Mouse (Mus musculus): ENCODE results near the gene Onecut1.

Gene Onecut1

DNA sequence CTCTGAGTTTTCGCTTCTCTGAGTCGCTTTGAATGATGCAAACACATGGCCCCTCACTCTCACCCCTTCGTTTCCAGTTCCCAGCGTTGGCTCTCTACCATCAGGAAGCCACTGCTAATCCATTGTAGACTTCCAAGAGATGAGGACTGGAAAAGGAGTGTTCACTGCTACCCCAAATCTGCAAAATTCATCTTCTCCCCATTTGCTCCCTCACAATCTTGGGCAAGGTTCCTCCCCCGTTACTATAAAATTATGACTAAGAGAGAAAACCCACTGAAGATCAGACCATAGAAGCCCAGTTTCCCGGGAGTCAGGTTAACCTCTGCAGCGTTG is 4.2 kb upstream of the Onecut1 start:
- in situ Hi-C loops (cut with MboI; ENCODE audit: unreplicated experiment in 2 of 2), result loop anchor here (25.0 kb wide), 2 partner anchors 1295 to 1695 kb away; no protein-coding TSS in a partner anchor

DNA sequence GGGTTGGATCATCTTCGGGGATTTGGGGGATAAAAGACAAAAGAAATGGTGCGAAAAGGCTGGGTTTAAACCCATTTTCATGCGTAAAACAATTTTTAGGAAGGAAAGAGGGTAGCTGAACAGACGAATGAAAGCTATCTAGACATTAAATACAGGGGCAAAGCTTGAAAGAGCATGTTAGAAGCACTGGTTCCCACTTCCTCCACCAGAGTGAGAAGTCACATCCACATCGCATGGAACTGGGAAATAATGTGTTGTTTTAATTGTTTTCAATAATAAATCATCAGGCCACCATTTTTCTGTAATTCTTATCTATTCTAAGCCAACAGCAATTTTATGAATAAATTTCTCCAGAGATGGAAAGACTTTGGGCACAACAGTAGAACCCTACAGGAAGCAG is 3.6 kb upstream of the Onecut1 start:
- in situ Hi-C loops (cut with MboI; ENCODE audit: unreplicated experiment in 2 of 2), result loop anchor here (25.0 kb wide), 2 partner anchors 1296 to 1696 kb away; no protein-coding TSS in a partner anchor

DNA sequence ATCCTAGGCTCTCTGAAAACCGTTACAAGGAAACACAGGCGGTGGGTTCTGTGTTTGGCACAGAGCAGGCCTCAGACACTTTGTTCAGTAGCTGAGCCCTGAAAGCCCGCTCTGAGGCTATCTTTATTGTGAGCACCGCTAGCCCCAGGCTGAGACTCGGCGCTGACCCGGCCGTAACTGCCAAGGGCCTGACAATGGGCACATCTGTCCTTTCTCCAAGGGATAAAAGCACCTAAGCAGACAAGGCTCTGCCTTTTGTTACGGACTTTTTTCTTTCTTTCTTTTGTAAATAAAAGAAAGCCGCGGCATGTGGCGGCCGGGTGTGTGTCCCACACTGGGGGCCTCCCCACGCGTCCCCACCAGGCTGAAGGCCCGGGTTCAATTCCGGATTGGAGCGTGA is 1.3 kb upstream of the Onecut1 start:
- in situ Hi-C loops (cut with MboI; ENCODE audit: unreplicated experiment in 2 of 2), result loop anchor here (25.0 kb wide), 2 partner anchors 1298 to 1698 kb away; no protein-coding TSS in a partner anchor

DNA sequence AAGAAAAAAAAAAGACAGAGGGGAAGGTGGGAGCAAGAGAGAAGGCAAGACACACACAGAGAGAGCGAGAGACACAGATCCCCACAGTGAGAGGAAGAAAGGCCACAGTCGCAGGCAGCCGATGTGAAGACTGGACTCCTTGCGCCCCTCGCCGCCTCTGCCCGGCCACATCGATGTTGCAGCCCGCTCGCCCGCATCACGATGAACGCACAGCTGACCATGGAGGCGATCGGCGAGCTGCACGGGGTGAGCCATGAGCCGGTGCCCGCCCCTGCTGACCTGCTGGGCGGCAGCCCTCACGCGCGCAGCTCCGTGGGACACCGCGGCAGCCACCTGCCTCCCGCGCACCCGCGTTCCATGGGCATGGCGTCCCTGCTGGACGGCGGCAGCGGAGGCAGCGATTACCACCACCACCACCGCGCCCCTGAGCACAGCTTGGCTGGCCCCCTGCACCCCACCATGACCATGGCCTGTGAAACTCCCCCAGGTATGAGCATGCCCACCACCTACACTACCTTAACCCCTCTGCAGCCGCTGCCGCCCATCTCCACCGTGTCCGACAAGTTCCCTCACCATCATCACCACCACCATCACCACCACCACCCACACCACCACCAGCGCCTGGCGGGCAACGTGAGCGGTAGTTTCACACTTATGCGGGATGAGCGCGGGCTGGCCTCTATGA is 517 bp downstream of the Onecut1 start:
- in situ Hi-C loops (cut with MboI; ENCODE audit: unreplicated experiment in 2 of 2), result loop anchor here (25.0 kb wide), 2 partner anchors 1300 to 1700 kb away; no protein-coding TSS in a partner anchor

DNA sequence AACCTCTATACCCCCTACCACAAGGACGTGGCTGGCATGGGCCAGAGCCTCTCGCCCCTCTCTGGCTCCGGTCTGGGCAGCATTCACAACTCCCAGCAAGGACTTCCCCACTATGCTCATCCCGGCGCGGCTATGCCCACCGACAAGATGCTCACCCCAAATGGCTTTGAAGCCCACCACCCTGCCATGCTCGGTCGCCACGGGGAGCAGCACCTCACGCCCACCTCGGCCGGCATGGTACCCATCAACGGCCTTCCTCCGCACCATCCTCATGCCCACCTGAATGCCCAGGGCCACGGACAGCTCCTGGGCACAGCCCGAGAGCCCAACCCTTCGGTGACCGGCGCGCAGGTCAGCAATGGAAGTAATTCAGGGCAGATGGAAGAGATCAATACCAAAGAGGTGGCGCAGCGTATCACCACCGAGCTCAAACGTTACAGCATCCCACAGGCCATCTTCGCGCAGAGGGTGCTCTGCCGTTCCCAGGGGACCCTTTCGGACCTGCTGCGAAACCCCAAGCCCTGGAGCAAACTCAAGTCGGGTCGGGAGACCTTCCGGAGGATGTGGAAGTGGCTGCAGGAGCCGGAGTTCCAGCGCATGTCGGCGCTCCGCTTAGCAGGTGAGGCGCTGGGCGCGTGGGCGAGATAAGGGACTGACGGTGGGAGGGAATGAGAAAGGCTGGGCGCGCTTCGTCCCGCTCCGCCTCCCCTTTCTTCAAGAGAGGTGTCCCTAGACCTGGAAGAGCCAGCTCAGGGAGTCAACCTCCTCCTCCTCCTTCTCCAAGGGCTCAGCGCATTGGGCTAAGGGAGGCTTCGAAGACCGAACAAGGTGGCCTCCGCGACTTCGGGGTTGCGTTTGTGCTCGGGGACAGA is 1.3 kb downstream of the Onecut1 start:
- in situ Hi-C loops (cut with MboI; ENCODE audit: unreplicated experiment in 2 of 2), result loop anchor here (25.0 kb wide), 2 partner anchors 1301 to 1701 kb away; no protein-coding TSS in a partner anchor

DNA sequence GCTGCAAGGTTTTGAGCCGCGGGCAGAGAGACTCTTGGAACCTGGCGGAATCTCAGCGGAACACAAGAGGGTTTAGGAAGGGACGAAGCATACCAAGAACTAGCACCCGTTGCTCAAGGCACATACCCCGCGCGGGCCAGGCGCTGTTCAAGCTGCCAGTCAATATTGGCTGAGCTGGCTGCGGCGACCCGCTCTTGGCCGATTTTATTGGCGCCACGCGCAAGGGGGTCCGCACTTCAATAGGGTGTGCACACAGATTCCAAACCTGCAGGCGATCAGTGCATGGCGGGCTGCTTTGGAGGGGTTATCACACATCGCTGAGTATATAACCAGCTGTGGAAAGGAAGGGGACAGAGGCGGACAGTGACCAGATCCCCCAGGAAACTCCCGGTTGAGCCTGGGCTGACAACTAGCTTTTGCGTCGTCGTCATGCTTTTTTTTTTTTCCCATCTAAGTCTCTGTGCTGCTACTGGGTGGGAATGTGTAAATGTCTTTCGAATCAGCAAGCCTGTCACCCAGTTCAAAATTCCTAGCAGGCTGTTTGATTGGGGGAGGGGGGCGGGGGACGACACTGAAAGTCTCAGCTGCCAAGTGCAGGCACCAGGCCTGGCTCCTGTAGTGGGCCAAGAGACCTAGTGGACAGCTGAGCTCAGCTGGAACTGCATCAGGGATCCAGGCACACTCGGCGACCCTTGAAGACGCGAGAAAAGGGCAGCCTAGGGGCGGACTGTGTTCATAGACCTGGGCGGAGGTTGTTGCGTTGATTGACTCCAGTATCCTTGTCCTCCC is 2.1 kb downstream of the Onecut1 start:
- in situ Hi-C loops (cut with MboI; ENCODE audit: unreplicated experiment in 2 of 2), result loop anchor here (25.0 kb wide), 2 partner anchors 1302 to 1702 kb away; no protein-coding TSS in a partner anchor

DNA sequence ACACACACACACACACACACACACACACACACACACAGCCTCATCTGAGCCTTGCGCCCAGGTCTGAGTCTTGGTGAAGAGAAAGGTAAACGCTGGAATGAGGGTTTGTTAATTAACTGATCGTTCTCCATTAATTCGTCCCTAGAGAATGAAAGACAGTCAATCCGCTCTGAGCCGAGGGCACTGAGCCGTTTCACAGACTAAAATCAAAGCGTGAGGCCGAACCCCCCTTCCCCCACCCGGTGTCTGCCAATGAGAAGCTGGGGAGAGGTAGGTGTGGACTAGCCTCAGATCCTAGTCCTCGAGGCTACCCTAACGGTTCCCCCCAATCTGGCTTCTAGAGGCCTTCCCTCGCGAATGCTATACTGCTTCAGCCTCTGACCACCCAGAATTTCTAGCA is 2.8 kb downstream of the Onecut1 start:
- in situ Hi-C loops (cut with MboI; ENCODE audit: unreplicated experiment in 2 of 2), result loop anchor here (25.0 kb wide), 2 partner anchors 1302 to 1702 kb away; no protein-coding TSS in a partner anchor

DNA sequence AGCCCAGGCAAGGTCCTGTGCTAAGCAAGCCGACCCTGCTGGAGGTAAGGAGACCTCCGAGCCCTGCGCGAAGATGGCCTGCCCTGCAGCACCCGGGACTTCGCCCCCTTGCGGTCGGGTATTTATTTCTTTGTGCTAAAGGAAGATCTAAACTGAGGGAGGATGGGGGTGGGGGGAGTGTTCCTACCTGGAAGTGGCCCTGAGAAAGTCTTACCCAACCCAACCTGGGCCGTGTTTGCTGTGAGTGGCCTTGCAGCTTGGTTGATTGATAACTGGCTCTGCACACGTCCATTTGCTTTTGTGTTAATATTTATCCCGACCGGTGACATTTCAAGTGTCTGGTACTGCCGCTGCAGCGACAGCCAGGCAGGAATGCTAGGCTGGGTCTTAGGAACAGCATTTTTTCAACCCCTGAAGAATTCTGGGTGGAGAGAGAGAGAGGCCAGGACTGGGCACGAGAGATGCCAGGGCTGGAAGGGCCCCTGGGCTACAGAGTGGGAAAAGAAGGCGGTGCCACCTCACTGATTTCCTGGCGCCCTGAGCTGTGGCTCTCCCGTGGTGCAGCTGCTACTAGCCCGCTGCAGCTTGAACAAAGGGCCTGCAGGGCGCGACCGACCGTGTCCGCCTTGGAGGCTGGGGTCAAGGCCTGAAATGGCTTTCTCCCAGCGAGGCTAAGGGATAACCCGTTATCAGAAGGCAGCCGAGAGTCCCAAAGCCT is 5.0 kb downstream of the Onecut1 start:
- in situ Hi-C loops (cut with MboI; ENCODE audit: unreplicated experiment in 2 of 2), result loop anchor here (25.0 kb wide), 2 partner anchors 1304 to 1704 kb away; no protein-coding TSS in a partner anchor

DNA sequence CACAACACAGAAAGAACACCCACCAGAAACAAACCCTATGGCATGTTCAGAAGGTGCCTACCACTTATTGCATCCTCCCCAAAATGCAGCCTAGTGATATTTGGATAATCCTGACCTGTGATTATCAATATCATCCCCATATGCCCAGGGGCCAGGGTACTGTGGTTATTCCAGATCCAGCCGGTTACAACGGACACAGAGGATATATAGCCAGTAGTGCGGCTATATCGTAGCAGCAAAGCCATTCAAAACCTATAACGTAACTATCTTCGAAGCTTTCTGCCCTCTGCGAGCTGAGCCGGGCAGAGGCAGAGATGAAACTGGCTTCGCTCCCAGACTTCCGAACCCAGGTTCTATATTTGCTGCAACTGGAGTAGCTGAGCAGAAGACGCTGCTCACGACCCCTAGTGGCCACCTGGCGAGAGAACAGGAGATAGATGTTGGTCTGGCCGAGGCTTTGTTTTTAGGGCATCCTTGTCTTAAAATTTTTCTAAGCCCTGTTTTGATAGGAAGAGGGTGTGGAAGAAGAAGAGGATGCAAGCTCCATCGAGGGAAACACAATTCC is 6.0 kb downstream of the Onecut1 start:
- in situ Hi-C loops (cut with MboI; ENCODE audit: unreplicated experiment in 2 of 2), result loop anchor here (25.0 kb wide), 2 partner anchors 1305 to 1705 kb away; no protein-coding TSS in a partner anchor

DNA sequence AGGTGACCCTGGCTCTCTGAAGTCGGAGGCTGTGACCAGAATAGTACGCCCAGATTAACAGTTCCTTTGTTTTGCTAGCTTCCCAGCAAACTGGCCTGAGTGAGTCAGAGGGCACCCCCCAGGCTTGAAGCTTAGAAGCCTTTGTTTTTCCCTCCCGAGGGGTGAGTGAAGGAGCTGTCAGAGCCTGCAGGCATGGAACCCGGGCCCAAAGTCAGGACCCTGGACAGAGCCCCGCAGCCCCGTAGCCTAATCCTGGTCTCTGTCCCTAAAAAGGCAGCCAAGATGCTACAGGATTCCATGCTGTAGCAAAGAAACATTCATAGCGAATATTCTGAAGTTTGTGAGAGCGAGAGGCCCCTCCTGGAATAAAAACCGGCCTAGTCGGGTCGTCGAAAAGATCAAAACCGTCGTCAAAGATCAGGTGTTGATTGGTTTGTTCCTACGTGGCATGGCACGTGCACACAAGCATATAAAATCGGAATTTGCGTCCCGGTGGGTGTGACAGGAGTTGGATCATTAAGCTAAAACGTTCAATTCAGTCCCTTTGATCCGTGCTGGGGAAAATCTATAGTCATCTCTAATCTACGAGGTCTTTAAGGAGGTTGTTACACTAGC is 6.7 kb downstream of the Onecut1 start:
- in situ Hi-C loops (cut with MboI; ENCODE audit: unreplicated experiment in 2 of 2), result loop anchor here (25.0 kb wide), 2 partner anchors 1306 to 1706 kb away; no protein-coding TSS in a partner anchor

DNA sequence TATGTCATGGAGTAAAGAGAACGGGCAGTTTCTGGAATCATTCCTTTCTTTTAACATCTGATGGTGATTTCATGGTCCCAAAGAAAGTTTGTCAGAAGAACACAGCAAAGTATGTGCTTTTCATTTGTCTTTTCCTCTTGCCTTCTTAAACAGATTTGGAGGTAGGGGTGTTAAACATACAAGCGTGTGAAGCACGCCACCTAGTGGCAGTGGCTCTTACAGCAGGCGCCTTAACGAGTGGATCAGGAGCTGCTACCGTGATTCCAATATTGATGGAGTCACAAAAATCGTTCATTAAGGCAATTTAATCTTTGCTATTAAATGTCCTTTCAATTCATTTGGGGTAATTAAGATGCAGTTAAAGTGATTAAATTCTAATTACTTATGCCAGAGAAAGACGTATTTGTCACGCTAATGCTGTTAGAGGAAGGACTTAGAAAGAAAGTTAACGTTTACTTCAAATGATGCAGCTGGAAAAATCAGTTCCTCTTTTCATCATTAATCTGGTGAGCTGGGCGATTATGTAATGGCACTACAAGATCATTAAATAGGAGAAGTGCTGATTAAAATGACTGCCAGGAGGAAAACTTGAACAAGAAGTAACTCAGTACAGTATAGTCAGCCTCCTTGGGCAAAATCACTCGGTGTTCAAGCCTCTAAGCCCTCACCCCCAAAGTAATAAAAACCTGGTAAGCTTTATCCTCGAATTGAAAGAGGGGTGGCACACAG is 9.4 kb downstream of the Onecut1 start:
- in situ Hi-C loops (cut with MboI; ENCODE audit: unreplicated experiment in 2 of 2), result loop anchor here (5.0 to 25.0 kb wide), 5 partner anchors 726 to 1709 kb away; no protein-coding TSS in a partner anchor

DNA sequence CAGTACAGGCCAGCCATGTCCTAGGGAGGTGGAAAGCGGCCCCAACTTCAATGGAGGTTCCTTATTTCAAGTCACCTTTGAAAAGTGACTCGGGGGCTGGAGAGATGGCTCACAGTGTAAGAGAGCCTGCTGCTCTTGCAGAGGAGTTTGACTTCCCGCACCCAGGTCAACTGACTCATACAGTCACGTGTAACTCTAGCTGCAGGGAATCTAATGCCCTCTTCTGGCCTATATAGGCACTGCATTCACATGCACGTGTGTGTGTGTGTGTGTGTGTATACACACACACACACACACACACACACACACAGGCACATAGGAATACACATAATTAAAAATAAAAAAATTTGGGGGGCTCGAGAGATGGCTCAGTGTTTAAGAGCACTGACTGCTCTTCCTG is 14.6 kb downstream of the Onecut1 start:
- in situ Hi-C loops (cut with MboI; ENCODE audit: unreplicated experiment in 2 of 2), result loop anchor here in 1 of 2 experiments (10.0 kb wide), 1 partner anchor 732 kb away; no protein-coding TSS in a partner anchor

DNA sequence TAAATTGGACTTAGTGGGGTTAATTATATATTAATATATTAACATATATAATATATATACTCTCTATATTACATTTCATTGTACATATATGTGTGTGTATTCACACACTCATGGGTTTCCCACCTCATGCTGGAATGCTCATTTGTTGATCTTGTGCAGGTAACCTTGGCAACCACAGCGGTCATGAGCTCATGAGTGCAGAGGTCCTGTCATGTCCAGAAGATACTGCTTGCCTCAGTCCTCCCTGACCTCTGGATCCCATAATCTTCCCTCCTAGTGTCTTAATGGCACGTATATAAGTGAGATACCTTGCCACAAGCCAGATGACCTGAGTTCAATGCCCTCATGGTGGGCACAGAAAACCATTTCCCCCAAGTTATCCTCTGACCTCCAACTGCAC is 16.0 kb downstream of the Onecut1 start:
- in situ Hi-C loops (cut with MboI; ENCODE audit: unreplicated experiment in 2 of 2), result loop anchor here in 1 of 2 experiments (10.0 kb wide), 1 partner anchor 733 kb away; no protein-coding TSS in a partner anchor

DNA sequence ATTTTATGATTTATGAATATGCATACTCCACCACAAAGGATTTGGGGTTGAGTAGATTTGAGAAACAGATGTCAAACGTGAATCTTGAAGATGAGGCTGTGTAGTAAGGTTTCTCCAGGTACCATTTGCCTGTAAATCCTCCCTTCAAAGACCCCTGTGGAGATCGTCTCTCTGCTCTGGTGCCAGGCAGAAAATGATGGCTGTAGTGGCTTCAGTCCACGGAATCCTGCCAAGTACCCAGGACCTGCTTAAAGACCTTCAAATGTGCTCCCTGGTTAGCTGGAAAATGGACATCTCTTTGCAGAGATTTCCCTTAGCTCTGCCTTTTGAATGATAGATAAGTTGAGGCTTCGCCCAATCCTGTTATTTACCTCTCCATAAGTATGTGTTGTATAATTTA is 26.1 kb downstream of the Onecut1 start:
- in situ Hi-C loops (cut with MboI; ENCODE audit: unreplicated experiment in 2 of 2), result no loop called here

DNA sequence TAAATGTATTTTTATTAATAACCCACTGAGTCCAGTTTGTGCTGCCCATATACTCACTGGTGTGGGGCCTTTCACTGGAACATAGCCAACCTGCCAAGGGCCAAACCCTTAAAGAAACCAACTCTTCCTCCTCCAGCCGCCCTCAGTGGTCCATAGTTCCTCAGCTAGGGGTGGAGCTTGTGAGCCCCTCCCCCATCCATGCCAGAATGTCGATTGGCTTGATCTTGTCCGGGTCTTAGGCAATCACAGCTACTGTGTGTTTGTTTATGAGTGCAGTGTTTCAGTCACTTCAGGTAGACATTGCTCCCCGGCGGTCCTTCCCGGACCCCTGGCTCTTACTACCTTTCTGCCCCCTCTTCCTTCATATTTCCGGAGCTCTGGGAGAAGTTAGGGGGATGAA is 35.0 kb downstream of the Onecut1 start:
- in situ Hi-C loops (cut with MboI; ENCODE audit: unreplicated experiment in 2 of 2), result no loop called here

DNA sequence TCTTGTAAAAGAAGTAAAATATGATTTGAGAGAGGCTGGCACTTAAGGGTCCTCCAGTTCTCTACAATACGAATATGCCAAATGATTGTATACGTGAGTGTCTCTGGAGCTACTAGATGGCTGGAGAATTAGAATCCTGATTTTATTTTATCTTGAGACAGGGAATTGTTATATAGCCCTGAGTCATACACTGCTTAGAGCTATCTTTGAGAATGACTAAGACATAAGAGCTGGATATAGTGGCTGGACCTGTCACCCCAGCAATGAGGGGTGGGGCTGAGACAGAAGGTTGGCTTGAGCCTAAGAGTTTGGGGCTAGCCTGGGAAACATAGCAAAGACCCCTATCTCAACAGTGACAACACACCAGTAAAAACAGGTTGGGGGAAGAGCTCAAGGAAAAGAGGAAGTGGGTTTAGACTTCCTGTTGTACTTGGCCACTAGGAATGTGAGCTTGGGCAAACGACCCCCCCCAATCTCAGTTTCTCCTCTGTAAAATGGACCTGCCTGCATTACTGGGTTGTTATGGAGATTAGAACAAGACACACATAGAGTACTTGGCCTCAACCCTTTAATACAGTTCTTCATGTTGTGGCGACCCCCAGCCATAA is 35.8 kb downstream of the Onecut1 start:
- in situ Hi-C loops (cut with MboI; ENCODE audit: unreplicated experiment in 2 of 2), result no loop called here

DNA sequence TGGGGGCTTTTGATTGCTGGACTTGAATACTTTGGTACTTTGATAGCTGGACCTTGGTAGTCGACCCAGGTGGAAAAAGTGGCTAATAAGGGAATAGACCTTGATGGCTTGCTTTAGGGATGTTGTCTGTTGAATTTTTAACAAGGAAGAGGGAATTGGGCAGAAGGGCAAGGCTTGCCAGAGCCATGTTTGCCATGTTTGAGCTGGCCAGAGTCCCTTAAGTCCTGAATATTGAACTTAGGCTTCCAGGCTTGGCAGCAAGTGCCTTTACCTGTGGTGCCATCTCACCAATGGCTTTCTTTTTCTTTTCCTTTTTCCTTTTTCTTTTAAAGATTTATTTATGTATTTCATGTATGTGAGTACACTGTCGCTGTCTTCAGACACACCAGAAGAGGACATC is 38.4 kb downstream of the Onecut1 start:
- in situ Hi-C loops (cut with MboI; ENCODE audit: unreplicated experiment in 2 of 2), result loop anchor here in 1 of 2 experiments (5.0 kb wide), 1 partner anchor 122 kb away; no protein-coding TSS in a partner anchor
